Mouse (Mus musculus) liver, postnatal 0 days (tissue): ENCODE measurements around the gene Sdhb. TPM values are rescaled to one million over a fixed set of nuclear protein-coding genes. Genes with fewer than 3 reads are reported as not detected.

ENCODE experiments used
- ATAC-seq: fragments of 200-750 bp; cut with Nextera tagmentation; 2 replicates; pipeline ENCODE4 v1.8.0; 2017; ENCODE audit warnings: mild to moderate bottlenecking, moderate library complexity
- DNase-seq: peaks from one replicate; pipeline ENCODE4 v3.0.0-alpha.2; 2016
- H3K27ac ChIP-seq: fragments of 300-500 bp; sonication (generic); 2 replicates; pipeline ENCODE4 v1.5.1; 2014; ENCODE audit warnings: antibody characterized with exemption, moderate library complexity, mild to moderate bottlenecking, low read depth
- H3K27me3 ChIP-seq: fragments of 300-500 bp; sonication (generic); 2 replicates; pipeline ENCODE4 v1.6.1; 2014; ENCODE audit warnings: low read length, control low read depth, mixed read lengths; ENCODE audit not compliant: insufficient read depth
- H3K36me3 ChIP-seq: fragments of 300-500 bp; sonication (generic); replicated peaks from 2 replicates; pipeline ENCODE4 v1.6.1; 2014; ENCODE audit warnings: mild to moderate bottlenecking, control low read depth, low read length, moderate library complexity, mixed read lengths; ENCODE audit not compliant: insufficient read depth
- H3K4me1 ChIP-seq: fragments of 300-500 bp; sonication (generic); 2 replicates; pipeline ENCODE4 v1.6.1; 2014; ENCODE audit warnings: antibody characterized with exemption, mild to moderate bottlenecking, control low read depth; ENCODE audit not compliant: insufficient read depth
- H3K4me2 ChIP-seq: fragments of 300-500 bp; sonication (generic); 2 replicates; pipeline ENCODE4 v1.6.1; 2014; ENCODE audit warnings: low read depth, mild to moderate bottlenecking, low read length, moderate library complexity, mixed read lengths
- H3K4me3 ChIP-seq: fragments of 300-500 bp; sonication (generic); 2 replicates; pipeline ENCODE4 v1.5.1; 2014; ENCODE audit warnings: low read depth, low read length
- H3K9ac ChIP-seq: fragments of 300-500 bp; sonication (generic); replicated peaks from 2 replicates; pipeline ENCODE4 v1.6.1; 2014; ENCODE audit warnings: mild to moderate bottlenecking, moderate library complexity
- H3K9me3 ChIP-seq: fragments of 300-500 bp; sonication (generic); 2 replicates; pipeline ENCODE4 v1.6.1; 2016; ENCODE audit warnings: mild to moderate bottlenecking, control low read depth, low read length, mixed read lengths
- CTCF ChIP-seq: sonication (generic); IDR thresholded peaks from 2 replicates; pipeline ENCODE4 v1.5.1; 2016; ENCODE audit warnings: antibody characterized with exemption, low read depth
- EP300 ChIP-seq: IDR thresholded peaks from 2 replicates; pipeline ENCODE4 v1.6.1; 2016; ENCODE audit warnings: antibody characterized with exemption, low read depth, mild to moderate bottlenecking
- WGBS: fragments of 180-500 bp; shearing (Covaris S2); extraction: QIAGEN DNeasy Blood & Tissue Kit; methylation state at CpG from one replicate; pipeline ENCODE4 v1.1.7; 2014; ENCODE audit not compliant: insufficient replicate concordance; 5-methylcytosine and 5-hydroxymethylcytosine counted together
- polyA plus RNA-seq: library from polyadenylated mRNA; unstranded; fragments of >200 nt; fragmentation: Nextera tagmentation; extraction: Ambion mirVana; gene quantifications from 2 replicates; pipeline ENCODE4 v1.2.1, GENCODE M21; 2015

Sdhb gene
- polyA plus RNA-seq, 1 experiment from 2014 or later: 312 TPM

- 67% methylated on average over 10 of the region's 10 CpGs for WGBS
These were observed 1.1 kb upstream of the Sdhb start for GRCm38 (mm10) chr4:140959715-140960479.

GRCm38 (mm10) chr4:140961467-140962206 lies 634 bp downstream of the Sdhb start:
- Histone ChIP-seq H3K27ac (peak overlapping the region; percentile 91), H3K36me3 (peaks cover 7% of the 10 kb centered on the region; the same call in 1 of the 2 replicates), H3K4me3 (peak overlapping the region; percentile 89), H3K4me1 (peaks cover 32% of the 10 kb centered on the region), H3K9me3 (no peaks in the 10 kb centered on the region), H3K27me3 (peaks cover 9% of the 10 kb centered on the region; the same call in 1 of the 2 replicates), H3K9ac (peak overlapping the region; percentile 88), H3K4me2 (peak overlapping the region; percentile 83)
- WGBS: 2% methylated on average over 37 of the region's 38 CpGs
- ATAC-seq (peak; percentile 14), DNase-seq (no peak)
- TF ChIP-seq CTCF (no peak), EP300 (no peak)

More at GRCm38 (mm10) chr4:140959715-140960479, 1.1 kb upstream of the Sdhb start:
- no peak for TF ChIP-seq EP300
- no peak for TF ChIP-seq CTCF
- H3K9ac ChIP-seq: no peak overlapping the region
- peak overlapping the region; percentile 83; the same call in 1 of the 2 replicates for H3K4me2 ChIP-seq
- ATAC-seq (no peak), DNase-seq (no peak)
- H3K27ac ChIP-seq: no peak overlapping the region; the same call in 1 of the 2 replicates
- H3K4me1 ChIP-seq: peaks cover 32% of the 10 kb centered on the region
- peaks cover 12% of the 10 kb centered on the region; the same call in 1 of the 2 replicates for H3K27me3 ChIP-seq
- H3K4me3 ChIP-seq: no peak overlapping the region
- H3K9me3 ChIP-seq: no peaks in the 10 kb centered on the region
- H3K36me3 ChIP-seq: no peaks in the 10 kb centered on the region

GRCm38 (mm10) chr4:140962207-140962909 lies 1.4 kb downstream of the Sdhb start:
- Histone ChIP-seq H3K4me3 (peak overlapping the region; percentile 89), H3K36me3 (peaks cover 12% of the 10 kb centered on the region; the same call in 1 of the 2 replicates), H3K4me2 (peak overlapping the region; percentile 83), H3K27me3 (0 out of 2 replicates have a peak, but pooled peaks cover 3% of the 10 kb centered on the region), H3K27ac (peak overlapping the region; percentile 91), H3K4me1 (peaks cover 32% of the 10 kb centered on the region), H3K9ac (peak overlapping the region; percentile 88), H3K9me3 (no peaks in the 10 kb centered on the region)
- TF ChIP-seq EP300 (no peak), CTCF (no peak)
- ATAC-seq: no peak
- DNase-seq: no peak
- WGBS: 42% methylated on average over 8 of the region's 8 CpGs

GRCm38 (mm10) chr4:140962950-140963349 lies 1.9 kb downstream of the Sdhb start:
- no peak overlapping the region; the same call in 1 of the 2 replicates for H3K9ac ChIP-seq
- peaks cover 29% of the 10 kb centered on the region for H3K4me1 ChIP-seq
- H3K27me3 ChIP-seq: no peaks in the 10 kb centered on the region
- peaks cover 16% of the 10 kb centered on the region; the same call in 1 of the 2 replicates for H3K36me3 ChIP-seq
- H3K4me3 ChIP-seq: no peak overlapping the region
- DNase-seq: peak; percentile 79
- 25% methylated on average over 5 of the region's 5 CpGs for WGBS
- H3K27ac ChIP-seq: peak overlapping the region; percentile 91
- peak; percentile 49 for ATAC-seq
- no peaks in the 10 kb centered on the region for H3K9me3 ChIP-seq
- H3K4me2 ChIP-seq: peak overlapping the region; percentile 83
- no peak for TF ChIP-seq CTCF
- peak; percentile 68 for TF ChIP-seq EP300

GRCm38 (mm10) chr4:140963941-140964597 lies 3.1 kb downstream of the Sdhb start:
- no peaks in the 10 kb centered on the region for H3K9me3 ChIP-seq
- peaks cover 29% of the 10 kb centered on the region for H3K4me1 ChIP-seq
- peak overlapping the region; percentile 87 for H3K27ac ChIP-seq
- ATAC-seq (no peak), DNase-seq (no peak)
- H3K36me3 ChIP-seq: peaks cover 17% of the 10 kb centered on the region; the same call in 1 of the 2 replicates
- H3K4me3 ChIP-seq: no peak overlapping the region
- H3K27me3 ChIP-seq: no peaks in the 10 kb centered on the region
- H3K9ac ChIP-seq: no peak overlapping the region
- 67% methylated on average over 9 of the region's 9 CpGs for WGBS
- H3K4me2 ChIP-seq: no peak overlapping the region
- TF ChIP-seq EP300 (no peak), CTCF (no peak)
